Comparison of ENCODE assay signal across 23 mouse cellular contexts in the genomic region with DNA sequence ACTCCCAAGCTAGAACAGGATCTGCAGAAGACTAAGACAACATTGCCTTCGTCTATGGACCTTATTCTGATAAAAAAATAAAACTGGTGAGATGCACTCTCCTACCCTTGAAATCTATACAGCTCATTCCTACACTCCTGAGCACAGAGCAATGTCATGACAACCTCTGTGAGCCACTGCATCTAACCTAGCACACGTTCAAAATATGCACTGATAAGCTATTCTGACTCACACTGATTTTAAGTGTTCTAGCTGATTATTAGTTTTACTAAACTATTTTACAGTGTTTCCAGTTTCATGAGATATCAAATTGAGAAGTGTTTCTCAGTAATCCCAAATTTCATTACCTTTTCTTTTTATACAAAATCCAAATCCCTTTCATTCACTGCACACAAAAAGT. TPM values are rescaled to one million over a fixed set of nuclear protein-coding genes. Genes with fewer than 3 reads are reported as not detected.
DNase-seq lines count a peak whose midpoint lies in the region; ATAC-seq and TF ChIP-seq lines count a peak whose summit lies in the region.
"Had no signal": no experiment of that assay in that cellular context is flagged by ENCODE, and none has a peak within 500 bp of the region (broad histone marks: within the 10 kb centered on the region; RNA-seq: fewer than 3 reads in every experiment).

No protein-coding gene starts in this region.

- no peak overlapping the region for H3K9ac ChIP-seq in MEL (ENCODE audit: control insufficient read depth, low read depth, low read length, poor library complexity, severe bottlenecking)

- no peaks in the 10 kb centered on the region for H3K79me2 ChIP-seq in MEL (ENCODE audit: control insufficient read depth, insufficient read depth, low read length, poor library complexity)

- no peak for TF ChIP-seq CTCF in MEL (IDR thresholded peaks at IDR 0.05 in 2 of 3, conservative IDR thresholded peaks at IDR 0.05 in 1 of 3; ENCODE audit: control insufficient read depth in 1 of 3, insufficient read depth in 1 of 3, low read depth in 2 of 3, low read length in 3 of 3, poor library complexity in 1 of 3, severe bottlenecking in 1 of 3)
- no peak for TF ChIP-seq CTCF in left cerebral cortex, adult 2 months (IDR thresholded peaks at IDR 0.05)

- peak; percentile 28 for DNase-seq in MEL (ENCODE audit: low read depth, low spot score)
- no peak for DNase-seq in left cerebral cortex, adult 2 months (ENCODE audit: extremely low spot score in 1 of 2, low spot score in 2 of 2)
- no peak for DNase-seq in c-Kit-positive CD71-positive TER-119-positive erythroid progenitor cells, embryonic 14.5 days (ENCODE audit: low spot score)
- no peak for DNase-seq in cerebellum, adult 8-10 months
- DNase-seq: adrenal gland, adult 2 months; adrenal gland, adult 8-10 months; adrenal gland, postnatal 10 days; adrenal gland, postnatal 14 days; adrenal gland, postnatal 25 days; adrenal gland, postnatal 36 days; B cell, adult 2 months; cerebellum, adult 11 months; cerebellum, adult 11-12 months; cerebellum, adult 18-20 months; cerebellum, adult 2 months; cerebellum, adult 9-10 months had no signal

- H3K27me3 ChIP-seq in MEL (ENCODE audit: control insufficient read depth in 1 of 2, insufficient read depth in 2 of 2, low read length in 2 of 2) = no peaks in the 10 kb centered on the region
- H3K27me3 ChIP-seq: CH12.LX, Patski had no signal

- TF ChIP-seq POLR2A in MEL (IDR thresholded peaks at IDR 0.05; ENCODE audit: control insufficient read depth in 1 of 2, insufficient read depth in 1 of 2, low read depth in 1 of 2, low read length in 2 of 2, poor library complexity in 1 of 2) = no peak

- H3K27ac ChIP-seq in MEL (ENCODE audit: control insufficient read depth, low read depth, low read length) = no peak overlapping the region
- H3K27ac ChIP-seq in left cerebral cortex, adult 2 months = no peak overlapping the region

- ATAC-seq in megakaryocyte progenitor cell, adult 5-6 weeks (replicated peaks; ENCODE audit: poor library complexity) = peak; percentile 34; the same call in 1 of the 2 replicates
- peak; percentile 73 for ATAC-seq in megakaryocyte-erythroid progenitor cell, adult 5-6 weeks (replicated peaks; ENCODE audit: low FRiP score, low TSS enrichment, poor library complexity, severe bottlenecking)
- ATAC-seq: activated CD4-positive, CD25-positive, alpha-beta regulatory T cell, adult 4 months; CD4-positive, CD25-positive, alpha-beta regulatory T cell, adult 4 months; Patski had no signal

- no peak for TF ChIP-seq RAD21 in MEL (IDR thresholded peaks at IDR 0.05; ENCODE audit: low read depth, low read length)

- intact Hi-C loops in left cerebral cortex, adult 2 months (cut with DNase I) = no loop called here

- no peaks in the 10 kb centered on the region for H3K9me3 ChIP-seq in MEL (replicated peaks; ENCODE audit: insufficient read depth, low read length)
- H3K9me3 ChIP-seq: G1E had no signal

- peaks cover 0 to 2% of the 10 kb centered on the region in 2 experiments; a peak in 2 of 4 replicates for H3K36me3 ChIP-seq in MEL (ENCODE audit: control insufficient read depth in 1 of 2, insufficient read depth in 2 of 2, low read length in 2 of 2)

- TF ChIP-seq EP300 in MEL (IDR thresholded peaks at IDR 0.05; ENCODE audit: low read depth in 1 of 2, low read length in 2 of 2) = peak; percentile 17 to 44; a peak in 1 of 4 replicates

- H3K4me3 ChIP-seq in MEL (ENCODE audit: control insufficient read depth in 1 of 2, insufficient read depth in 1 of 2, low read depth in 2 of 2, low read length in 2 of 2) = no peak overlapping the region
- no peak overlapping the region for H3K4me3 ChIP-seq in left cerebral cortex, adult 2 months

- peaks cover 0 to 5% of the 10 kb centered on the region in 2 experiments; a peak in 2 of 4 replicates for H3K4me1 ChIP-seq in MEL (ENCODE audit: control insufficient read depth in 1 of 2, insufficient read depth in 2 of 2, low read length in 2 of 2)

TF ChIP-seq in MEL, 35 proteins besides CTCF, POLR2A, EP300 and RAD21:
- no peak for TF ChIP-seq GABPA (IDR thresholded peaks at IDR 0.05; ENCODE audit: low read depth, low read length)
- TF ChIP-seq ZMIZ1 (IDR thresholded peaks at IDR 0.05; ENCODE audit: low read depth, low read length) = no peak
- TF ChIP-seq SIN3A (IDR thresholded peaks at IDR 0.05; ENCODE audit: low read length) = no peak
- peak; percentile 76; the same call in 1 of the 2 replicates for TF ChIP-seq RCOR1 (IDR thresholded peaks at IDR 0.05; ENCODE audit: low read depth, low read length)
- peak; percentile 55 for TF ChIP-seq GATA1 (IDR thresholded peaks at IDR 0.05; ENCODE audit: low read depth, low read length)
- no peak for TF ChIP-seq BHLHE40 (IDR thresholded peaks at IDR 0.05; ENCODE audit: borderline replicate concordance, low read depth, low read length)

RNA-seq across cellular contexts. Expression of a gene that starts 23.2 kb away (rescaled TPM):
- total RNA-seq in MEL (2012; rRNA removed) = 6.2 and 7.7 TPM in 2 replicates
- polyA plus RNA-seq in MEL (2012; ENCODE audit: insufficient read depth in 1 of 2, insufficient read length in 2 of 2, low read depth in 1 of 2, low replicate concordance in 2 of 2, missing spikeins in 1 of 2) = 10 to 100 TPM; 12.2 to 67.8 TPM
- 38.0 and 38.6 TPM in 2 replicates for total RNA-seq in megakaryocyte progenitor cell, adult 5-6 weeks (2015)
- 12.8 and 16.1 TPM in 2 replicates for total RNA-seq in megakaryocyte progenitor cell, adult 5-6 weeks (2017)
- 44.5 and 50.1 TPM in 2 replicates for total RNA-seq in megakaryocyte-erythroid progenitor cell, adult 5-6 weeks (2014; fragmentation: Nextera tagmentation)
- total RNA-seq in megakaryocyte-erythroid progenitor cell, adult 5-6 weeks (2017) = 25.0 and 34.3 TPM in 2 replicates
- total RNA-seq in left cerebral cortex, adult 2 months (2021) = 10 to 100 TPM; 86.1 to 89.4 TPM
